Mouse (Mus musculus): Measurements from ENCODE around the gene Rft1. TPM values are rescaled to one million over a fixed set of nuclear protein-coding genes. Genes with fewer than 3 reads are reported as not detected.
"Not testable (repeated sequence)": the region's sequence is repeated elsewhere in the genome, so short reads cannot be mapped to it uniquely, and the experiment has no call there.

The Rft1 gene
- total RNA-seq, 2 experiments from 2014 or later = 5.5 to 6.7 TPM

GRCm38 (mm10) chr14:30714799-30715617 is 60.8 kb downstream of the Rft1 start, which contains the start of gene Sfmbt1:
TSS of gene Sfmbt1 (plus strand) at chr14:30714849.
- DNase-seq = peak; percentile 23
- intact Hi-C loops (cut with DNase I; ENCODE audit: low total_unique reads) = no loop called here

GRCm38 (mm10) chr14:30715618-30716050 is 61.5 kb downstream of the Rft1 start:
- intact Hi-C loops (cut with DNase I; ENCODE audit: low total_unique reads) = no loop called here
- peak; percentile 83 for DNase-seq

- DNase-seq = peak; percentile 69
- intact Hi-C loops (cut with DNase I; ENCODE audit: low total_unique reads) = no loop called here
Measured at GRCm38 (mm10) chr14:30716051-30716952, 62.1 kb downstream of the Rft1 start.

- no peak for DNase-seq
- intact Hi-C loops (cut with DNase I; ENCODE audit: low total_unique reads) = no loop called here
Measured at GRCm38 (mm10) chr14:30716953-30717285, 62.8 kb downstream of the Rft1 start.

GRCm38 (mm10) chr14:30718696-30719095 is 64.5 kb downstream of the Rft1 start:
- intact Hi-C loops (cut with DNase I; ENCODE audit: low total_unique reads); DNase-seq: not testable (repeated sequence)

- intact Hi-C loops (cut with DNase I; ENCODE audit: low total_unique reads) = no loop called here
- DNase-seq = no peak
Measured at GRCm38 (mm10) chr14:30719514-30719913, 65.4 kb downstream of the Rft1 start.

GRCm38 (mm10) chr14:30721850-30722249 is 67.7 kb downstream of the Rft1 start:
- no peak for DNase-seq
- intact Hi-C loops (cut with DNase I; ENCODE audit: low total_unique reads) = no loop called here

- intact Hi-C loops (cut with DNase I; ENCODE audit: low total_unique reads) = no loop called here
- DNase-seq = no peak
Measured at GRCm38 (mm10) chr14:30722406-30722805, 68.2 kb downstream of the Rft1 start.

- no peak for DNase-seq
- intact Hi-C loops (cut with DNase I; ENCODE audit: low total_unique reads) = no loop called here
Measured at GRCm38 (mm10) chr14:30731896-30732295, 77.7 kb downstream of the Rft1 start.

- DNase-seq = no peak
- intact Hi-C loops (cut with DNase I; ENCODE audit: low total_unique reads) = no loop called here
Measured at GRCm38 (mm10) chr14:30734665-30735064, 80.5 kb downstream of the Rft1 start.

GRCm38 (mm10) chr14:30735810-30736209 is 81.7 kb downstream of the Rft1 start:
- intact Hi-C loops (cut with DNase I; ENCODE audit: low total_unique reads) = no loop called here
- no peak for DNase-seq

- intact Hi-C loops (cut with DNase I; ENCODE audit: low total_unique reads) = no loop called here
Measured at GRCm38 (mm10) chr14:30736413-30736812, 82.3 kb downstream of the Rft1 start.

More at GRCm38 (mm10) chr14:30736413-30736812, 82.3 kb downstream of the Rft1 start:
- DNase-seq = no peak

Other genes with a start within 250 kb of the Rft1 start
- gene Dcp1a, start 174.8 kb upstream of the Rft1 start, total RNA-seq (2021) = 1 to 10 TPM; 8.3 to 8.4 TPM
- under 1 TPM; 0.66 to 0.73 TPM for gene Cacna1d, start 162.9 kb upstream of the Rft1 start, total RNA-seq (2021)
- gene Tkt, start 106.0 kb upstream of the Rft1 start, total RNA-seq (2021) = 10 to 100 TPM; 13.7 to 19.7 TPM
- gene Prkcd, start 28.1 kb upstream of the Rft1 start, total RNA-seq (2021) = 1 to 10 TPM; 7.8 to 9.1 TPM
- gene Sfmbt1, start 60.5 kb downstream of the Rft1 start, total RNA-seq (2021) = 1 to 10 TPM; 7.4 to 7.9 TPM
- 1 to 10 TPM; 7.5 to 8.5 TPM for gene Tmem110, start 171.2 kb downstream of the Rft1 start, total RNA-seq (2021)
- gene Mustn1, start 224.8 kb downstream of the Rft1 start, total RNA-seq (2021) = 10 to 100 TPM; 74.0 to 90.1 TPM
- gene Itih4, start 232.1 kb downstream of the Rft1 start, total RNA-seq (2021) = not detected